Mouse (Mus musculus) heart, adult 2 months (tissue): ENCODE data around the gene Rnf41.

Experiments
- CTCF ChIP-seq: fragments of 200-600 bp; IDR thresholded peaks from 2 replicates; pipeline ENCODE4 v1.8.1; 2022; ENCODE audit warnings: antibody characterized with exemption, mild to moderate bottlenecking, moderate library complexity
- EP300 ChIP-seq: fragments of 200-500 bp; IDR thresholded peaks from 2 replicates; pipeline ENCODE4 v1.6.1; 2011; ENCODE audit warnings: low read depth, low read length, control low read depth; ENCODE audit not compliant: insufficient read depth
- POLR2A ChIP-seq: fragments of 200-500 bp; IDR thresholded peaks from 2 replicates; pipeline ENCODE4 v1.6.1; 2011; ENCODE audit warnings: mild to moderate bottlenecking, low read depth, low read length, control low read depth; ENCODE audit not compliant: insufficient read depth

DNA sequence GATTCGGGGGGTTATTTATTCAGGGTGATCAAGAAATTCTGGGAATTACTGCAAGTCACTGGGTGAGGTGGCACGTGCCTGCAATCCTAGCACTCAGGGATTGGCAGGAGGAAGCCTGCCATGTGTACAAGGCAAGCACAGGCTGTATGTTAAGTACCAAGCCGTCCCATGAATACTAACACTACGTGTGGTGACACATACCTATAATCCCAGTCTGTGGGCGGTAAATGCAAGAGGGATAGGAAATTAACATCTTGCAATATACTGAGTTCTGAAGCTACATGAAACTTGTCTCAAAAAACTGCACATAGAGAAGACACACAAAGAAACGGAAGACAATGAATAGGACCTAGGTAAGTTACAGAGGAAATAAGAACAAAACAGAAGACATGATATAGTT, 39.6 kb downstream of the Rnf41 start:
- TF ChIP-seq CTCF (no peak), POLR2A (no peak), EP300 (no peak)
